Mouse (Mus musculus) brain, adult 2 months (tissue): ENCODE data around the gene Trim27.

Experiments used
- DNase-seq: peaks from one replicate; pipeline ENCODE4 v3.0.0; 2011; ENCODE audit warnings: low read depth, low spot score

The Trim27 gene

GRCm38 (mm10) chr13:21221656-21222462 lies 42.6 kb downstream of the Trim27 start:
- DNase-seq = peak; percentile 29

- peak; percentile 88 for DNase-seq
Measured at GRCm38 (mm10) chr13:21222463-21223022, 43.3 kb downstream of the Trim27 start.

GRCm38 (mm10) chr13:21223242-21223655 lies 44.0 kb downstream of the Trim27 start:
- peak; percentile 17 for DNase-seq

DNA sequence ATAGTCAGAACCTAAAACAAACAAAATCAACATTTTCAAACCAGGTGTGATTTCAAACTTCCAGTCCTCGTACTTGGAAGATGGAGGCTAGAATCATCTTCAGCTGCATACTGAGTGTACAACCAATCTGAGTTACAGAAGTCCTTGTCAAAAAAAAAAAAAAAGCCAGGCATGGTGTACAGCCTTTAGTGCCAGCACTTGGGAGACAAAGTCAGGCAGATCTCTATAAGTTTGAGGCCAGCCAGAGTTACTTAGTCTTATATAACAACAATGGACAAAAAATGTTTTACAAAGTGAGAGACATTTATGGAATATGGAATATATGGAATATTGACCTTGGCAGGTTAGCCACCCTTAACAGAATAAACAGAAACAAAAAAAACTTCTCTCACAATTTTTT lies 45.1 kb downstream of the Trim27 start:
- DNase-seq = no peak

GRCm38 (mm10) chr13:21225206-21225605 lies 46.0 kb downstream of the Trim27 start:
- DNase-seq = no peak

- no peak for DNase-seq
Measured at GRCm38 (mm10) chr13:21226031-21226430, 46.8 kb downstream of the Trim27 start.

GRCm38 (mm10) chr13:21233732-21234705 lies 54.8 kb downstream of the Trim27 start:
- peak; percentile 92 for DNase-seq

- no peak for DNase-seq
Measured at GRCm38 (mm10) chr13:21236714-21237113, 57.5 kb downstream of the Trim27 start.

DNA sequence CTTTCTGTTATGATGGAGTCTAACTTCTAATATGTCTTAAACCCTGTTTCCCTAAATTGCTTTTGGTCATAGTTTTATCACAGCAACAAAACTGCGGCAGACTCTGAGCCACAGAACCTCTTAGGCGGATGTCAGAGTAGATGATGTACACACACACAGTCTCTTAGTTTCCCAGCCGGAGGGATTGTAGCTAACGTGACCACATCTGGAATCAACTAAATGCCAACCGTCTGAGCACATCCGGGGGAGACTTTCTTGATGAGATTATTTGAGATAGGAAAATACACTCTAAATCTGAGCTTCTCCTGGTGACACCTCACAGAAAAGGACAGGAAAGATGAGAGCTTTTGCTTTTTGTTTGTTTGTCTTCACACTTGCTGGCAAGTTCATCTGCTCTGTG lies 57.9 kb downstream of the Trim27 start:
- DNase-seq = no peak

GRCm38 (mm10) chr13:21240788-21241187 lies 61.5 kb downstream of the Trim27 start:
- peak; percentile 61 for DNase-seq

GRCm38 (mm10) chr13:21242408-21243125 lies 63.3 kb downstream of the Trim27 start:
- DNase-seq = peak; percentile 25

DNA sequence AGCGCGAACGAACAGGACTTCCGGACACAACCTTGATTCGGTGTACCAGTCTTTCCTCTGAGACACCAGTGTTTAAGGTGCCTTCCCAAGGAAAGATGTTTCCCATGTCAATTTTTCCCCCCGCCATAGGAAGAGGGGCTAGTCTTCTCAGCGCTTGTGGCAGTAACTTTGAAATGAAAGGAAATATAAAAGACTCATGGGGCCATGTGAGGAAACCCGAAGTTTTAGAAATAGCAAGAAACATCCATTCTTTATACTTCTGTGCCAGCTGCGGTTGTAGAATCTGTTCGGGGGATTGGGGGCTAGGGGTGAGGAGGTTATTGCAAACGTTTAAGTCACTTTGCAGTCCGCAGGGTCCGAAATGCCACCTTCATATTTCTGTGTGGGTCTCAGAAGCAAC lies 64.0 kb downstream of the Trim27 start:
- DNase-seq = no peak

GRCm38 (mm10) chr13:21244089-21244488 lies 64.8 kb downstream of the Trim27 start:
- no peak for DNase-seq
